Mouse (Mus musculus) hematopoietic stem cell, adult 5-6 weeks (primary cell): Measurements from ENCODE around the gene Gabrb3. TPM values are rescaled to one million over a fixed set of nuclear protein-coding genes. Genes with fewer than 3 reads are reported as not detected.

Experiments used
- ATAC-seq, 2 experiments: fragments of 125-278 bp in 1 of 2; replicated peaks in 1 of 2; 2 replicates each; pipeline ENCODE4 v1.8.0; 2016 to 2017; ENCODE audit warnings: inconsistent platforms in 2 of 2, mild to moderate bottlenecking in 2 of 2, moderate number of reproducible peaks in 2 of 2, low read depth in 1 of 2, moderate TSS enrichment in 1 of 2; ENCODE audit not compliant: low FRiP score in 2 of 2, poor library complexity in 2 of 2, severe bottlenecking in 2 of 2, insufficient read depth in 1 of 2, low TSS enrichment in 1 of 2
- total RNA-seq: library from RNA; stranded (forward); fragments of 172-1452, 232-1000 nt; gene quantifications from 2 replicates; pipeline ENCODE4 v1.2.3, GENCODE M21; 2017

The Gabrb3 gene
- total RNA-seq, 1 experiment from 2014 or later: not detected

DNA sequence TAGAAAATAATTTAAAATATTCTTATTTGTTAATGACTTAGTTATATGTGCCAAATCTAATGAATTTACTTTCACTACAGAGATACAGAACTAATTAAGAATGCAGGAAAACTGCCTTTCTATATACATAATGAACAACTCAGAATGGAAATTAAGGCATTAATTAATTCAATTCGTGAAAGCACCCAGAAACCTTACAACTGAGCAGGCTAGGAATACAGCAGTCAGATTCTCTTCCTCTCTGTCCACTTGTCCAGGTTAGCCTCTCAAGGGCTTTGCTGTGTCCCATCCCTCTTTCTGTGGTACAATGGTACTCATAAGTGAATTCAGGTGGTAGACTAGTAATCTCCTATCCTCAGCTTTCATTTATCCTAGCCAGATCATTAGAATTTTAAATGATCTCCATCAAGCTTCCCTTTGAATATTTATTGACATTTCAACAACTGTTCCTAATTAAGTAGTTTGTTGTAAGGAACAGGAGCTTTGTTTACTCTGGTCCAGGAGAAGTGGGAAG, 422.9 kb downstream of the Gabrb3 start:
- ATAC-seq: no peak

DNA sequence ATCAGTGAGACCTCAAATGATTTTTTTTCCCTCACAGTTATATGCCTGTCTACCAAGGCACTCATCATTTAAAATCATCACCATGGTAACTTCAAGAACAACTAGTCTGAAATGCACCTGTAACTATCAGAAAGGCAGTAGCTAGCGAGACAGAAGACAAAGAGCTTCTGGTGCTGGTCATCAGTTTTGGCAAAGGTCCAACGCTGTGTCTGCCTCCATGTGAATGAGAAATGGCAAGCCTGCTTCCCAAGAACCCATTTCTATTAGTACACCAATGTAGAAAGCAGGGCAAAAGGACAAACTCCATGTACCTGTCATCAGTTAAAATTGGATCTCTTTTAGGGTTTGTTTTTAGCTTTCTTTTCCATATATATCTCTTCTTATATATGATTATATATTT, 448.5 kb downstream of the Gabrb3 start:
- ATAC-seq: no peak

Other genes with a start within 250 kb of the Gabrb3 start
- gene Gabrg3, start 32.5 kb upstream of the Gabrb3 start, total RNA-seq: not detected in 2 replicates
- gene Gabra5, start 90.4 kb downstream of the Gabrb3 start, total RNA-seq: not detected in 2 replicates